Mouse (Mus musculus) forebrain, embryonic 15.5 days (tissue): ENCODE measurements around the gene Rasa3. TPM values are rescaled to one million over a fixed set of nuclear protein-coding genes. Genes with fewer than 3 reads are reported as not detected.

Source experiments
- ATAC-seq: fragments of 200-750 bp; cut with Nextera tagmentation; replicated peaks from 2 replicates; pipeline ENCODE4 v1.8.0; 2017; ENCODE audit warnings: mild to moderate bottlenecking, moderate TSS enrichment, moderate library complexity
- H3K27ac ChIP-seq: fragments of 300-500 bp; sonication (generic); replicated peaks from 2 replicates; pipeline ENCODE4 v1.5.1; 2015; ENCODE audit warnings: mild to moderate bottlenecking, inconsistent platforms
- H3K27me3 ChIP-seq: fragments of 300-500 bp; sonication (generic); 2 replicates; pipeline ENCODE4 v1.6.1; 2015; ENCODE audit warnings: inconsistent platforms
- H3K36me3 ChIP-seq: fragments of 300-500 bp; sonication (generic); 2 replicates; pipeline ENCODE4 v1.6.1; 2015; ENCODE audit warnings: mild to moderate bottlenecking, inconsistent platforms
- H3K4me1 ChIP-seq: fragments of 300-500 bp; sonication (generic); 2 replicates; pipeline ENCODE4 v1.6.1; 2015; ENCODE audit warnings: inconsistent platforms
- H3K4me2 ChIP-seq: fragments of 300-500 bp; sonication (generic); replicated peaks from 2 replicates; pipeline ENCODE4 v1.6.1; 2015; ENCODE audit warnings: mild to moderate bottlenecking, inconsistent platforms
- H3K4me3 ChIP-seq: fragments of 300-500 bp; sonication (generic); 2 replicates; pipeline ENCODE4 v1.5.1; 2015; ENCODE audit warnings: mild to moderate bottlenecking, inconsistent platforms
- H3K9ac ChIP-seq: fragments of 300-500 bp; sonication (generic); replicated peaks from 2 replicates; pipeline ENCODE4 v1.6.1; 2015; ENCODE audit warnings: mild to moderate bottlenecking, inconsistent platforms
- H3K9me3 ChIP-seq: fragments of 300-500 bp; sonication (generic); 2 replicates; pipeline ENCODE4 v1.6.1; 2016; ENCODE audit warnings: inconsistent platforms
- WGBS: fragments of 180-500 bp; shearing (Covaris S2); methylation state at CpG from one replicate; pipeline ENCODE4 v1.1.7; 2015; ENCODE audit warnings: mixed read lengths; 5-methylcytosine and 5-hydroxymethylcytosine counted together
- polyA plus RNA-seq: library from polyadenylated mRNA; unstranded; fragments of >200 nt; fragmentation: Nextera tagmentation; extraction: Ambion mirVana; gene quantifications from 2 replicates; pipeline ENCODE4 v1.2.1, GENCODE M21; 2015

Gene Rasa3
- polyA plus RNA-seq, 1 experiment from 2014 or later: 22.1 TPM

GRCm38 (mm10) chr8:13676701-13677412 is 546 bp downstream of the Rasa3 start:
- no peaks in the 10 kb centered on the region for H3K27me3 ChIP-seq
- peaks cover 27% of the 10 kb centered on the region for H3K4me1 ChIP-seq
- H3K4me3 ChIP-seq: peak overlapping the region; percentile 86
- H3K36me3 ChIP-seq: no peaks in the 10 kb centered on the region
- under 1% methylated on average over 45 of the region's 47 CpGs for WGBS
- H3K9me3 ChIP-seq: no peaks in the 10 kb centered on the region
- ATAC-seq: peak; percentile 80
- peak overlapping the region; percentile 65 for H3K9ac ChIP-seq
- H3K4me2 ChIP-seq: peak overlapping the region; percentile 60
- H3K27ac ChIP-seq: peak overlapping the region; percentile 90

DNA sequence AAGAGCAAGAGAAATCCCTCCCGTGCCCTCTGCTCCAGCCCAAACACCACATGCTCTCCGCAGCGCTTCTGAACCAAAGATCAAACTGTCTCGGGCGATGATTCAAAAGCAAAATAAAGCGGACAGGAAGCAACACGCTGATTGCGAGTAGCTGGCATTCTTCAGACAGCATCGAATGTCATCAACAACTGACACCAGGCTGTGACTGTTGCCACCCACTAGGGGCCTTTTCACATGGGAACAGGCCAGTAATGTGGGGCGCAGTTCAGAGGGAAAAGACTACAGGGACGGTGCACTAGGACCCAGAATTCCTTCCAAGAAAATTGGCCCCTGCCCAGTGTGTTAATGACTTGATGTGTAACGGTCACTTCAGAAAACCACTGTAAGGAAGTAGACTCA is 1.1 kb downstream of the Rasa3 start:
- ATAC-seq: 0 out of 2 replicates have a peak, but pooled peaks have one; percentile 6
- peak overlapping the region; percentile 90 for H3K27ac ChIP-seq

GRCm38 (mm10) chr8:13675524-13675923 is 1.9 kb downstream of the Rasa3 start:
- no peaks in the 10 kb centered on the region for H3K27me3 ChIP-seq
- H3K4me3 ChIP-seq: peak overlapping the region; percentile 86
- no peaks in the 10 kb centered on the region for H3K9me3 ChIP-seq
- H3K36me3 ChIP-seq: no peaks in the 10 kb centered on the region
- peaks cover 27% of the 10 kb centered on the region for H3K4me1 ChIP-seq
- no peak for ATAC-seq
- 53% methylated on average over 8 of the region's 8 CpGs for WGBS
- peak overlapping the region; percentile 60 for H3K4me2 ChIP-seq
- peak overlapping the region; percentile 90; the same call in 1 of the 2 replicates for H3K27ac ChIP-seq
- H3K9ac ChIP-seq: peak overlapping the region; percentile 65

More for the DNA sequence above, 1.1 kb downstream of the Rasa3 start:
- H3K9me3 ChIP-seq: no peaks in the 10 kb centered on the region
- H3K9ac ChIP-seq: peak overlapping the region; percentile 65
- H3K4me2 ChIP-seq: peak overlapping the region; percentile 60
- H3K36me3 ChIP-seq: no peaks in the 10 kb centered on the region
- WGBS: under 1% methylated on average over 12 of the region's 12 CpGs
- H3K4me1 ChIP-seq: peaks cover 27% of the 10 kb centered on the region
- H3K27me3 ChIP-seq: no peaks in the 10 kb centered on the region
- H3K4me3 ChIP-seq: peak overlapping the region; percentile 86

DNA sequence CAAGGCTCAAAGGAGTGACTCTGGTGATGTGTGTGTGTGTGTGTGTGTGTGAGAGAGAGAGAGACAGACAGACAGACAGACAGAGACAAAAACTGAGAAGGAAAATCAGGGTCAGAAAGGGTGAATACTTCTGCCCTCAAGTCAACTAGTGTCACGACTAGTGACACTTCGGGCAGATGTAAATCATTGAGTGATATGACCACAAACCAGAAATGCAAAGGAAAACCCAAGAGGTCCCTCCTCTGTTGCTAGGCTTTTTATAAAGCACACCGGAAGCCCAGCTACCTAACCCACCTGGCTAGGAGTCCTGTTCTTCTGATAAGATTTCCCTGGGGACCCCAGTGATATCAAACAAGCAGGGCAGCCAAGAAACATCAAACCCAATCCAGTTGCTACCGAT is 2.3 kb downstream of the Rasa3 start:
- no peaks in the 10 kb centered on the region for H3K27me3 ChIP-seq
- WGBS: 78% methylated on average over 4 of the region's 4 CpGs
- H3K9ac ChIP-seq: peak overlapping the region; percentile 65; the same call in 1 of the 2 replicates
- no peaks in the 10 kb centered on the region for H3K36me3 ChIP-seq
- no peak for ATAC-seq
- peak overlapping the region; percentile 60 for H3K4me2 ChIP-seq
- H3K9me3 ChIP-seq: no peaks in the 10 kb centered on the region
- H3K27ac ChIP-seq: 0 out of 2 replicates have a peak overlapping the region, but pooled peaks have one; percentile 90
- peak overlapping the region; percentile 86 for H3K4me3 ChIP-seq
- peaks cover 27% of the 10 kb centered on the region for H3K4me1 ChIP-seq

DNA sequence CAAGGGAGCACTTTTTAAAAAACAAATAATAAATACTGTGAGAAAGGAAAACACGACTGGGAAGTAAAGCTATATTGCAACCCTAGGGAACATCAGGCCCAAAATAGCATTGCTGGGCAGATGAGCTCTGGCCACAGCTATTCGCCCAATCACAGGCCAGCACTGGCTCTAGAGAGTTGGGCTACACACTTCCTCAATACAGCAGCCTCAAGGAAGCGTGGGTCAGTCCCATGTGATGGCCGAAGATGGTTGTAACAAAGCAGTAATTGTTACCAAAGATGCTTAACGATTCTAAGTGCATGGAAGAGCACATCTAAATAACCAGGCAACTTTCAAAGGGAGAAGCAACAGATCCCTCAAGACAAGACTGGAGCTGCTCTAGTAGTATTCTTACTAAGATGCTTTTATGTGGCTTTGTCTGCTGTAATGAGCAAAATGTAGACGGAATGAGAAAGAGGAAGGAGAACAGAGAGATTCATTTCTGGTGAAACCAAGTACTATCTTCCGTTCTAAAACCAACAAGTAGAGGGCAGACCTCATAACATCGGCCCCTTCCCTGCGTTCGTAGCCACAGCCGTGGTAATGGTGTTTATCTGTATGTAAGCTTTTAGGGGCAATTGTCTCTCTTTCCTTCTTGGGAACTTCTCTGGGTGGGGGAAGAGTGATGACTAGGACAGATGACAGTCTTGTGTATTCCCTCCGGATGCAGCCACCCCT is 3.0 kb downstream of the Rasa3 start:
- no peaks in the 10 kb centered on the region for H3K36me3 ChIP-seq
- no peak overlapping the region for H3K9ac ChIP-seq
- no peak overlapping the region for H3K4me3 ChIP-seq
- H3K27me3 ChIP-seq: no peaks in the 10 kb centered on the region
- no peak overlapping the region for H3K27ac ChIP-seq
- ATAC-seq: no peak
- H3K4me1 ChIP-seq: peaks cover 27% of the 10 kb centered on the region
- no peak overlapping the region for H3K4me2 ChIP-seq
- 60% methylated on average over 12 of the region's 12 CpGs for WGBS
- no peaks in the 10 kb centered on the region for H3K9me3 ChIP-seq

DNA sequence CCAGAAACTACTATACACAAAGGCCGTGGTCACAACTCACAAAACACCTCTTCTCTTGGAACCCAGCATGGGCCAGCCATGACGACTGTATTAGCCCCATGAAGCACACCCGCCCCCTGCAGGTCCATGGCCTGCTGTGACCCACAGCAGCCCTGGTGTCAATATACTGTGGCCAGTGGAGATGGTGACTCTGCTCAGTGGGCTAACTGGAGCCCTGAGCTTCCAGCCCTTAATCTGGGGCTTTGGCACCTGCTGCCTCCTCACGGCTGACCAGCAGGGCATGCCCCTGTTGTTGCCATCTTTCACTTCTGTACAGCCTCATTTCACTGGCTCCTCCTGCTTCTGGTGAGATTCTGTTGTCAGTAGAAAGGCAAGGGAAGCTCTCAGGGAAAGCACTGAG is 4.2 kb downstream of the Rasa3 start:
- Histone ChIP-seq H3K36me3 (no peaks in the 10 kb centered on the region), H3K4me1 (peaks cover 25% of the 10 kb centered on the region), H3K9ac (no peak overlapping the region), H3K4me3 (no peak overlapping the region), H3K9me3 (no peaks in the 10 kb centered on the region), H3K27me3 (no peaks in the 10 kb centered on the region), H3K4me2 (no peak overlapping the region), H3K27ac (no peak overlapping the region)
- no peak for ATAC-seq
- 76% methylated on average over 4 of the region's 4 CpGs for WGBS

DNA sequence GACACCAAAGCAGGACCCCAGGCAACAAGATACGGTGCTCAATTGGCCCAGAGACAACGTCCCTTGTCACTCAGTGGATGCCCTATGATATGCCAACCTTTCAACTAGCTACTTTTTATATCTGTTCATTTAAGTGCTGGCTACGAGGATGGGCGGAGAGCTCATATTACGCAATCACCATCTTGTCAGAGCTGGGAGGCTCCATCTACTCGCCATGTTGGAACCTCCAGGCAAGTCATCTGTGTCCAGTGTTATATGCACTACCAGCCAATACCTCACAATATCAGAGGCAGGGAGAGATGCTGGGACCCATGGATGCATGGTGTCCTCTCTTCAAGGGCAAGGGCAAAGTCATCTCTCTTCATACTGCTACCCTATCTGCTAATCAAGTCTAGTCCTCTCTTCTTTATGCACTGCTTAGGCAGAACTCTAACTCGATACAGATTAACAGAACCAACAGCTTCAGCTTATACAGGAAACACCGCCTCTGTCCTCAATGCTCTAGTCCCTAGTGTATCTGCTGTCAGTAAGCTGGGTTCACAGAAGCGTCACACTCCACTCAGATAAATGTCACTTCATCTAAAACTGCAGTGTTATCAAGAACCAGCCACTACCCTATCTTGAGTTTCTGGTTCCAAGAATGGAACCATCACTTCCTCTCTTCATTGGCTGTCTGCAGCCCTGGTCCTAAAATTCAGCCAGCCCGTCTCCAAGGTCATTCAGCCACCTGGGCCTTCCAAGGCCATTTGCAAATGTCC is 6.0 kb downstream of the Rasa3 start:
- no peak overlapping the region for H3K4me3 ChIP-seq
- WGBS: 95% methylated on average over 10 of the region's 10 CpGs
- ATAC-seq: no peak
- no peak overlapping the region for H3K4me2 ChIP-seq
- H3K4me1 ChIP-seq: peaks cover 20% of the 10 kb centered on the region
- no peak overlapping the region for H3K27ac ChIP-seq
- H3K36me3 ChIP-seq: no peaks in the 10 kb centered on the region
- no peak overlapping the region for H3K9ac ChIP-seq
- no peaks in the 10 kb centered on the region for H3K9me3 ChIP-seq
- no peaks in the 10 kb centered on the region for H3K27me3 ChIP-seq

- no peak for ATAC-seq
- 84% methylated on average over 17 of the region's 17 CpGs for WGBS
- H3K27ac ChIP-seq: no peak overlapping the region; the same call in 1 of the 2 replicates
Observed at GRCm38 (mm10) chr8:13670011-13670471, 7.4 kb downstream of the Rasa3 start.

DNA sequence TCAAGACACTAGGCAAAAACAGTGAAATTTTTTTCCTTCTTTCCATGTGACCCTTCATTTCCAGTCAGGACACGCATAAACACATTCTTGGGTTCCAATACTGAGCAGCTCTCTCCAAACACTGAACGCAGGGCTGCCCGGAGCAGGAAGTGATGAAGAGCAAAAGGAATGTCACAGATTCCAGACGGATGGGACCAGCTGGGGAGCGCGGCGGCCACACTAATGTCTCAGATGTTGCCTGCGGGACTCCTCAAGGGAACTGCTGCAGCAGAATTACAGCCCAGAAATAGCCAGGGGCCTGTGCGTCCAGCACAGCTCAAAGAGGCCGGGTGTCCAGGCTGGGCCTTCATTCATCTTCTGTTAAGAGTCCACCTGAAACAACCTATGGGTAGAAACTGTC is 9.0 kb downstream of the Rasa3 start:
- Histone ChIP-seq H3K4me1 (no peaks in the 10 kb centered on the region), H3K27me3 (no peaks in the 10 kb centered on the region), H3K9me3 (no peaks in the 10 kb centered on the region), H3K4me2 (no peak overlapping the region), H3K4me3 (no peak overlapping the region), H3K27ac (no peak overlapping the region), H3K9ac (no peak overlapping the region), H3K36me3 (no peaks in the 10 kb centered on the region)
- no peak for ATAC-seq
- 89% methylated on average over 10 of the region's 10 CpGs for WGBS

More at GRCm38 (mm10) chr8:13670011-13670471, 7.4 kb downstream of the Rasa3 start:
- H3K4me1 ChIP-seq: peaks cover 7% of the 10 kb centered on the region
- H3K4me3 ChIP-seq: no peak overlapping the region
- no peaks in the 10 kb centered on the region for H3K27me3 ChIP-seq
- no peak overlapping the region for H3K9ac ChIP-seq
- H3K9me3 ChIP-seq: no peaks in the 10 kb centered on the region
- H3K4me2 ChIP-seq: no peak overlapping the region
- H3K36me3 ChIP-seq: no peaks in the 10 kb centered on the region

DNA sequence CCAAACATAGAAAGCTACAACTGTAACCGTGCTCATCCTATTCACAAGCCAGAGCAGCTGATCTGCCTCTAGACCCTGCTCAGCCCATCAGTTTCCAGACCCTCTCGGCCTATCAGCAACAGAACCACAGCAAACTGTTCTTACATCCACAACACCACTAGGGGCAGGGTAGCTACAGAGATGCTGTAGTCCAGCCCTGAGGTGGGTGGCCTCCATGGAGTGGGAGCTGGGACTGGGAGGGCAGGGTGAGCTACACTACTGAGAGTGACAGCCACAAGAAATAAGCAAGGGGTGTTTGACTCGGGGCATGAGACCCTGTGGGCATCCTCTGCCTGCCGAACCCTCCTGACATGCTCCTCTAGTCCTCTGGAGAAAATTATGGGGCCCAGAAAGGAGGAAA is 9.5 kb downstream of the Rasa3 start:
- no peak for ATAC-seq
- Histone ChIP-seq H3K9ac (no peak overlapping the region), H3K4me1 (no peaks in the 10 kb centered on the region), H3K4me3 (no peak overlapping the region), H3K27ac (no peak overlapping the region), H3K27me3 (no peaks in the 10 kb centered on the region), H3K4me2 (no peak overlapping the region), H3K36me3 (no peaks in the 10 kb centered on the region), H3K9me3 (no peaks in the 10 kb centered on the region)
- WGBS: 78% methylated on average over 4 of the region's 4 CpGs

- WGBS: 92% methylated on average over 8 of the region's 8 CpGs
- no peaks in the 10 kb centered on the region for H3K9me3 ChIP-seq
- H3K9ac ChIP-seq: no peak overlapping the region
- H3K27me3 ChIP-seq: no peaks in the 10 kb centered on the region
- no peaks in the 10 kb centered on the region for H3K4me1 ChIP-seq
- H3K27ac ChIP-seq: no peak overlapping the region
- ATAC-seq: no peak
- no peak overlapping the region for H3K4me2 ChIP-seq
- no peak overlapping the region for H3K4me3 ChIP-seq
- H3K36me3 ChIP-seq: no peaks in the 10 kb centered on the region
Observed at GRCm38 (mm10) chr8:13665944-13666343, 11.5 kb downstream of the Rasa3 start.

DNA sequence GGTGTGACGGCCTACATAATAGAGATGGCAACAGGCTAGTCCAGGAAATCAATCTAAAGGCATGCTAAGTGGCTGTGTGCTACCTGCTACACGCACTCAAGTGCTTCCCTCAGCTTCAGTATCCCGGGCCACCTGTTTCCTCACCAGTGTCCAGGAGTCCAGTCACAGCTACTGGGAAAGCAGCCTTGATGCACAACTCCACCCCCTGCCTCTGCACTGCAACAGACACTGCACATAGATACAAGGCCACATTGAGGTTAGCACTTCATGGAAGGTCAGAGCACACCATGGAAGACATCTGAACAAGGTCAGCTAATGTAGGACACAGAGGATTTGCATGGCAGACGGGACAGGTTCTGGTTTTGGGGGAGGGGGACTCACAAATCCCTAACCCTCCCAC is 11.9 kb downstream of the Rasa3 start:
- WGBS: 81% methylated on average over 4 of the region's 4 CpGs
- Histone ChIP-seq H3K36me3 (no peaks in the 10 kb centered on the region), H3K4me1 (no peaks in the 10 kb centered on the region), H3K9ac (no peak overlapping the region), H3K4me3 (no peak overlapping the region), H3K27ac (no peak overlapping the region), H3K4me2 (no peak overlapping the region), H3K27me3 (no peaks in the 10 kb centered on the region), H3K9me3 (no peaks in the 10 kb centered on the region)
- no peak for ATAC-seq
